Mouse (Mus musculus): ENCODE results near the gene Kcne1. TPM values are rescaled to one million over a fixed set of nuclear protein-coding genes. Genes with fewer than 3 reads are reported as not detected.

Kcne1 gene
- total and polyA plus RNA-seq, 3 experiments = 0.26 to 0.48 TPM; not detected in 1

DNA sequence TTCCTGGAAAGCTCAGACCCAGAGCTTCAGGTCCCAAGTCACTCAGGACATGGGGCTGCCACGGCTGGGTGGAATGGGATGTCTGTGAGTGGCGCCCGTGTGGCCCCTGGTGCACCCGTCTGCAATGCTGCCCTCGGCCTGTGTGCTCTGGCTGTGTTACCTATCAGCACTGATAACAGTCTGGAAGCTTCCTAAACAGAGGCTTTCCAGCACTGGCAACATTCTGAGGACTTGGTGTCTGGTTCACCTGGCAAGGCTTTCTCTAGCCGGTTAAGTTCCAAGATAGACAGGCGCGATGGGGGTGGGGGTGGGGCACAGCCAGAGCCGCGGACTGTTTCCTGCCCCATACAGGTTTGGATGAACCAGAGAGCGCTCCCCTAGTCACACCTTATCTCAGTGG is 3.3 kb downstream of the Kcne1 start:
- in situ Hi-C loops (cut with MboI; ENCODE audit: low pct_ligation_motif_present, low pct_unique_long_range_greater_than_20kb, low sequenced_read_pairs) = no loop called here
- no peak overlapping the region for H3K9ac ChIP-seq (ENCODE audit: insufficient read depth, low read depth)
- no peak overlapping the region for H3K4me3 ChIP-seq (replicated peaks in 1 of 3; ENCODE audit: low read depth in 2 of 3, low read length in 2 of 3, poor library complexity in 1 of 3)
- H3K27ac ChIP-seq (ENCODE audit: insufficient read depth, low read depth) = no peak overlapping the region
- H3K36me3 ChIP-seq (replicated peaks in 1 of 2; ENCODE audit: control insufficient read depth in 1 of 2, insufficient read depth in 1 of 2, low read length in 1 of 2) = no peaks in the 10 kb centered on the region
- H3K27me3 ChIP-seq (replicated peaks) = peaks cover 3% of the 10 kb centered on the region
- dilution Hi-C loops (cut with MboI; ENCODE audit: extremely low pct_ligation_motif_present, extremely low pct_unique_long_range_greater_than_20kb, low sequenced_read_pairs) = no loop called here
- H3K4me1 ChIP-seq (ENCODE audit: control insufficient read depth in 1 of 2, insufficient read depth in 2 of 2) = peaks cover 23 to 44% of the 10 kb centered on the region in 2 experiments
- no peaks in the 10 kb centered on the region for H3K9me3 ChIP-seq (replicated peaks; ENCODE audit: low read length)
- no peak overlapping the region for H3K4me2 ChIP-seq (ENCODE audit: insufficient read depth, low read depth, poor library complexity, severe bottlenecking)
- TF ChIP-seq ZC3H11A (IDR thresholded peaks at IDR 0.05; ENCODE audit: low read depth, low read length) (no peak), ZMIZ1 (IDR thresholded peaks at IDR 0.05; ENCODE audit: low read depth, low read length) (no peak), ZKSCAN1 (IDR thresholded peaks at IDR 0.05; ENCODE audit: borderline replicate concordance, low read depth, low read length) (no peak), NRF1 (IDR thresholded peaks at IDR 0.05; ENCODE audit: low read depth, low read length) (no peak), UBTF (IDR thresholded peaks at IDR 0.05; ENCODE audit: low read depth, low read length) (no peak), ZNF384 (IDR thresholded peaks at IDR 0.05; ENCODE audit: low read depth, low read length) (no peak), MYC (IDR thresholded peaks at IDR 0.05; ENCODE audit: low read depth, low read length) (no peak), MAZ (IDR thresholded peaks at IDR 0.05; ENCODE audit: low read depth, low read length) (no peak), MEF2A (IDR thresholded peaks at IDR 0.05; ENCODE audit: borderline replicate concordance, low read depth, low read length) (no peak), JUN (IDR thresholded peaks at IDR 0.05; ENCODE audit: insufficient read depth, low read depth, low read length) (no peak), CTCF (conservative IDR thresholded peaks at IDR 0.05 in 1 of 2, IDR thresholded peaks at IDR 0.05 in 1 of 2; ENCODE audit: low read depth in 2 of 2, low read length in 2 of 2) (no peak), USF1 (IDR thresholded peaks at IDR 0.05; ENCODE audit: low read depth, low read length) (no peak), NELFE (IDR thresholded peaks at IDR 0.05; ENCODE audit: low read depth, low read length) (no peak), POLR2AphosphoS2 (IDR thresholded peaks at IDR 0.05; ENCODE audit: low read depth, low read length) (no peak), USF2 (conservative IDR thresholded peaks at IDR 0.05; ENCODE audit: low read depth, low read length) (no peak), TCF12 (IDR thresholded peaks at IDR 0.05; ENCODE audit: low read depth, low read length) (no peak), SMC3 (IDR thresholded peaks at IDR 0.05; ENCODE audit: low read depth, low read length) (no peak), KAT2A (IDR thresholded peaks at IDR 0.05; ENCODE audit: insufficient replicate concordance, low read length) (no peak)
- DNase-seq (ENCODE audit: extremely low read depth) = no peak
- H3K79me2 ChIP-seq (replicated peaks; ENCODE audit: control insufficient read depth, extremely low read depth, insufficient read depth, poor library complexity, severe bottlenecking) = no peaks in the 10 kb centered on the region

DNA sequence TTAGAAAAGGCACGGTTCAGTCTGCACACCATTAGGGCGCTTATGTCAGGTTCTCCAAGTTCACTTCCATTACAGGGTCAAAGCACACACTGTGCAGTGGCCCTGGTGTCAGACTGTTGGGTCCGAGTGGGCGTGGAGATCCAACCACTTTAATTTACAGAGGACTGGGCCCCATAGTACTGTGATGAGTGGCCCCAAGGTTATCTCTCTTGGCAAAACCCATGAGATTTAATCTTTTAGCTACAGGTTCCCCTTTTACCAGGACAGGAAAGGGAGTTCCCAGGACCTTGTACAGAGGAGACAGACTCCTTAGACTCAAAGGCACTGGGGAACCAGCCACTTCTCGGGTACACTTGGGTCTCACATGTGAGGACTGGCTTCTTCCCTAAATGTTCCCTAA is 3.9 kb downstream of the Kcne1 start:
- H3K79me2 ChIP-seq (replicated peaks; ENCODE audit: control insufficient read depth, extremely low read depth, insufficient read depth, poor library complexity, severe bottlenecking) = no peaks in the 10 kb centered on the region
- TF ChIP-seq PAX5 (IDR thresholded peaks at IDR 0.05; ENCODE audit: low read length) (no peak), TCF12 (IDR thresholded peaks at IDR 0.05; ENCODE audit: low read depth, low read length) (no peak), MAZ (IDR thresholded peaks at IDR 0.05; ENCODE audit: low read depth, low read length) (no peak), CTCF (conservative IDR thresholded peaks at IDR 0.05 in 1 of 2, IDR thresholded peaks at IDR 0.05 in 1 of 2; ENCODE audit: low read depth in 2 of 2, low read length in 2 of 2) (no peak), SIN3A (IDR thresholded peaks at IDR 0.05; ENCODE audit: low read length) (no peak), GABPA (IDR thresholded peaks at IDR 0.05; ENCODE audit: insufficient replicate concordance, low read depth, low read length) (no peak), RCOR1 (conservative IDR thresholded peaks at IDR 0.05; ENCODE audit: low read depth, low read length) (no peak), USF1 (IDR thresholded peaks at IDR 0.05; ENCODE audit: low read depth, low read length) (no peak), JUN (IDR thresholded peaks at IDR 0.05; ENCODE audit: insufficient read depth, low read depth, low read length) (no peak), NRF1 (IDR thresholded peaks at IDR 0.05; ENCODE audit: low read depth, low read length) (no peak), JUND (conservative IDR thresholded peaks at IDR 0.05; ENCODE audit: low read depth, low read length) (no peak), SMC3 (IDR thresholded peaks at IDR 0.05; ENCODE audit: low read depth, low read length) (no peak), NELFE (IDR thresholded peaks at IDR 0.05; ENCODE audit: low read depth, low read length) (no peak), CHD2 (IDR thresholded peaks at IDR 0.05; ENCODE audit: low read length) (no peak), E2F4 (IDR thresholded peaks at IDR 0.05; ENCODE audit: insufficient replicate concordance, low read depth, low read length) (no peak), RAD21 (IDR thresholded peaks at IDR 0.05; ENCODE audit: low read depth, low read length) (no peak), BHLHE40 (IDR thresholded peaks at IDR 0.05; ENCODE audit: low read depth, low read length) (no peak), HCFC1 (IDR thresholded peaks at IDR 0.05; ENCODE audit: low read depth, low read length) (no peak), MXI1 (IDR thresholded peaks at IDR 0.05; ENCODE audit: low read depth, low read length) (no peak), KAT2A (IDR thresholded peaks at IDR 0.05; ENCODE audit: insufficient replicate concordance, low read length) (no peak)
- H3K27me3 ChIP-seq (replicated peaks) = no peaks in the 10 kb centered on the region
- H3K4me3 ChIP-seq (replicated peaks in 1 of 3; ENCODE audit: low read depth in 2 of 3, low read length in 2 of 3, poor library complexity in 1 of 3) = no peak overlapping the region
- H3K36me3 ChIP-seq (replicated peaks in 1 of 2; ENCODE audit: control insufficient read depth in 1 of 2, insufficient read depth in 1 of 2, low read length in 1 of 2) = no peaks in the 10 kb centered on the region
- no peak for DNase-seq (ENCODE audit: extremely low read depth)
- H3K4me1 ChIP-seq (ENCODE audit: control insufficient read depth in 1 of 2, insufficient read depth in 2 of 2) = peaks cover 23 to 44% of the 10 kb centered on the region in 2 experiments
- H3K4me2 ChIP-seq (ENCODE audit: insufficient read depth, low read depth, poor library complexity, severe bottlenecking) = no peak overlapping the region
- in situ Hi-C loops (cut with MboI; ENCODE audit: low pct_ligation_motif_present, low pct_unique_long_range_greater_than_20kb, low sequenced_read_pairs) (no loop called here), dilution Hi-C loops (cut with MboI; ENCODE audit: extremely low pct_ligation_motif_present, extremely low pct_unique_long_range_greater_than_20kb, low sequenced_read_pairs) (no loop called here)
- no peaks in the 10 kb centered on the region for H3K9me3 ChIP-seq (replicated peaks; ENCODE audit: low read length)
- H3K9ac ChIP-seq (ENCODE audit: insufficient read depth, low read depth) = no peak overlapping the region
- H3K27ac ChIP-seq (ENCODE audit: insufficient read depth, low read depth) = no peak overlapping the region
